ENCODE assay signal across 8 mouse cellular contexts in the genomic region with DNA sequence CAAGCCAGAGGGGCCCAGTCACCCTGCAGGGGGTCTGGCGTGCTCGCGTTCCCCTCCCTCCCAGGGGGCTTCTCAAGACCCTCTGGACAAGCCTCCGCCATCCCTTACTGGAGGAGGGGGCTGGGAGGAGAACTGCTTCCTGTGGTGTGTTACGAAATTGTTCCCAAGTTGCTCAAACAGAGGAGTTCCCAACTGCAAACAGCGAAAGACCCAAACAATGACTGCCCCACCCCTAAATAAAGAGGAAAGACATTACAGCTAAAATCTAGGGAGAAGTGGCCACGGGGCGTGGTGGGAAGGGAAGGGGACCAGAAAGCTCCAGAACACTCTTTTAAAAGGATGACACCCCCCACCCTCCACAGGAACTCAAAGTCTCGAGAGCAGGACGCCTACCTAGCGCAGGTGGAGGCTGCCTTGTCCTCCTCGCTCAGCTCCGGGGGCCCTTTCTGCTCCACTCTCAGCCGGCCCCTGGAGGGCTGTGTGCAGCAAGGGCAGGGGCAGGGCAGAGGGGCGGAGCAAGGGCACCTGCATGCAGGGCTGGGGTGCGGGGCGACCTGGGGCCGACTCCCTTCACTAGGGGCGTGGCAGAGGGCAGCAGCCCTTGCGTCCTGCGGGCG. TPM values are rescaled to one million over a fixed set of nuclear protein-coding genes. Genes with fewer than 3 reads are reported as not detected.
A peak's percentile ranks its signal among the peaks of the same experiment; 100 is the strongest.
DNase-seq lines count a peak whose midpoint lies in the region; ATAC-seq and TF ChIP-seq lines count a peak whose summit lies in the region.

No protein-coding gene starts in this region.

- H3K4me1 ChIP-seq in G1E (ENCODE audit: insufficient read depth, low read depth, low read length): peaks cover 72% of the 10 kb centered on the region
- H3K4me1 ChIP-seq in heart, embryonic 10.5 days: peaks cover 63% of the 10 kb centered on the region
- peaks cover 81% of the 10 kb centered on the region for H3K4me1 ChIP-seq in limb, embryonic 13.5 days
- peaks cover 55% of the 10 kb centered on the region for H3K4me1 ChIP-seq in midbrain, embryonic 11.5 days (ENCODE audit: control insufficient read depth, insufficient read depth, low read length)

- no peaks in the 10 kb centered on the region for H3K9me3 ChIP-seq in G1E (replicated peaks)
- no peaks in the 10 kb centered on the region for H3K9me3 ChIP-seq in heart, embryonic 10.5 days
- H3K9me3 ChIP-seq in limb, embryonic 13.5 days: no peaks in the 10 kb centered on the region
- no peaks in the 10 kb centered on the region for H3K9me3 ChIP-seq in midbrain, embryonic 11.5 days (ENCODE audit: control insufficient read depth, low read length)

- H3K36me3 ChIP-seq in G1E (replicated peaks): peaks cover 52% of the 10 kb centered on the region
- no peaks in the 10 kb centered on the region for H3K36me3 ChIP-seq in heart, embryonic 10.5 days
- H3K36me3 ChIP-seq in limb, embryonic 13.5 days: peaks cover 29% of the 10 kb centered on the region
- H3K36me3 ChIP-seq in midbrain, embryonic 11.5 days (ENCODE audit: control insufficient read depth, insufficient read depth, low read length): no peaks in the 10 kb centered on the region

- H3K27ac ChIP-seq in heart, embryonic 10.5 days: peak overlapping the region; percentile 82
- H3K27ac ChIP-seq in limb, embryonic 13.5 days: peak overlapping the region; percentile 33; the same call in 1 of the 2 replicates
- no peak overlapping the region for H3K27ac ChIP-seq in midbrain, embryonic 11.5 days (ENCODE audit: low read depth, low read length)

- peak overlapping the region; percentile 76 for H3K4me3 ChIP-seq in G1E (ENCODE audit: low read depth, low read length)
- H3K4me3 ChIP-seq in heart, embryonic 10.5 days: peak overlapping the region; percentile 53
- H3K4me3 ChIP-seq in limb, embryonic 13.5 days: peak overlapping the region; percentile 24
- peak overlapping the region; percentile 14 for H3K4me3 ChIP-seq in midbrain, embryonic 11.5 days (ENCODE audit: low read depth, low read length)

- peak; percentile 33 to 39 for DNase-seq in cerebellum, postnatal 14 days
- DNase-seq in cerebellum, adult 9-10 months: no peak
- peak; percentile 83 for DNase-seq in G1E (ENCODE audit: low spot score)
- peak; percentile 92 for DNase-seq in heart, embryonic 10.5 days (ENCODE audit: low spot score)
- DNase-seq in midbrain, embryonic 11.5 days (ENCODE audit: low spot score, missing footprints): peak; percentile 96
- DNase-seq in thymus, adult 18-20 months: peak; percentile 27 to 51
- DNase-seq in right cerebral cortex, postnatal 36 days (ENCODE audit: low spot score in 2 of 2): no peak

- 2% methylated on average over 22 of the region's 22 CpGs for WGBS in heart, embryonic 10.5 days
- WGBS in limb, embryonic 13.5 days: 16% methylated on average over 22 of the region's 22 CpGs
- WGBS in midbrain, embryonic 11.5 days: 1% methylated on average over 20 of the region's 22 CpGs

- no peaks in the 10 kb centered on the region for H3K27me3 ChIP-seq in G1E (ENCODE audit: insufficient read depth, low read length)
- H3K27me3 ChIP-seq in heart, embryonic 10.5 days (ENCODE audit: insufficient read depth, poor library complexity, severe bottlenecking): peaks cover 95% of the 10 kb centered on the region
- H3K27me3 ChIP-seq in limb, embryonic 13.5 days: peaks cover 60% of the 10 kb centered on the region
- peaks cover 83% of the 10 kb centered on the region for H3K27me3 ChIP-seq in midbrain, embryonic 11.5 days (ENCODE audit: control insufficient read depth, insufficient read depth, low read length)

- H3K4me2 ChIP-seq in limb, embryonic 13.5 days (replicated peaks): peak overlapping the region; percentile 49
- H3K4me2 ChIP-seq in midbrain, embryonic 11.5 days: peak overlapping the region; percentile 26; the same call in 1 of the 2 replicates

- peak overlapping the region; percentile 61 for H3K9ac ChIP-seq in limb, embryonic 13.5 days
- H3K9ac ChIP-seq in midbrain, embryonic 11.5 days (ENCODE audit: low read length): peak overlapping the region; percentile 27; the same call in 1 of the 2 replicates

- TF ChIP-seq CTCF in G1E (IDR thresholded peaks at IDR 0.05; ENCODE audit: low read depth, low read length): no peak

- peak; percentile 30 for ATAC-seq in G1E (ENCODE audit: extremely low read depth, insufficient number of reproducible peaks, low FRiP score, poor library complexity, severe bottlenecking)
- ATAC-seq in limb, embryonic 13.5 days (ENCODE audit: low FRiP score, low read depth): no peak
- no peak for ATAC-seq in midbrain, embryonic 11.5 days (ENCODE audit: low FRiP score)

RNA-seq across cellular contexts. Expression of a gene that starts 6.1 kb away (rescaled TPM):
- 136 and 138 TPM in 2 replicates for total RNA-seq in G1E (2014; fragmentation: Nextera tagmentation)
- 81.2 and 95.6 TPM in 2 replicates for total RNA-seq in G1E (2017)
- polyA plus RNA-seq in G1E (2012): 550 and 561 TPM in 2 replicates
- polyA plus RNA-seq in heart, embryonic 10.5 days (2016; fragmentation: Nextera tagmentation; extraction: Ambion mirVana): 18.5 and 19.3 TPM in 2 replicates
- polyA plus RNA-seq in limb, embryonic 13.5 days (2015; fragmentation: Nextera tagmentation; extraction: Ambion mirVana): 4.1 and 4.9 TPM in 2 replicates
- polyA plus RNA-seq in midbrain, embryonic 11.5 days (2014; fragmentation: Nextera tagmentation; extraction: Ambion mirVana): 5.1 and 6.5 TPM in 2 replicates

RNA-seq across cellular contexts. Expression of a gene that starts 15.4 kb away (rescaled TPM):
- total RNA-seq in G1E (2014; fragmentation: Nextera tagmentation) (39.9 and 54.3 TPM in 2 replicates), G1E (2017) (11.0 and 11.3 TPM in 2 replicates)
- 35.2 and 42.7 TPM in 2 replicates for polyA plus RNA-seq in G1E (2012)
- polyA plus RNA-seq in heart, embryonic 10.5 days (2016; fragmentation: Nextera tagmentation; extraction: Ambion mirVana): 2.1 and 3.2 TPM in 2 replicates
- polyA plus RNA-seq in limb, embryonic 13.5 days (2015; fragmentation: Nextera tagmentation; extraction: Ambion mirVana): 7.1 and 9.8 TPM in 2 replicates
- 1.6 and 1.9 TPM in 2 replicates for polyA plus RNA-seq in midbrain, embryonic 11.5 days (2014; fragmentation: Nextera tagmentation; extraction: Ambion mirVana)

RNA-seq across cellular contexts. Expression of a gene that starts 19.7 kb away (rescaled TPM):
- total RNA-seq in G1E (2014; fragmentation: Nextera tagmentation): 120 and 125 TPM in 2 replicates
- total RNA-seq in G1E (2017): 48.1 and 54.5 TPM in 2 replicates
- 207 and 224 TPM in 2 replicates for polyA plus RNA-seq in G1E (2012)
- polyA plus RNA-seq in heart, embryonic 10.5 days (2016; fragmentation: Nextera tagmentation; extraction: Ambion mirVana): 22.2 and 25.0 TPM in 2 replicates
- polyA plus RNA-seq in limb, embryonic 13.5 days (2015; fragmentation: Nextera tagmentation; extraction: Ambion mirVana): 15.0 and 15.2 TPM in 2 replicates
- 18.6 and 21.4 TPM in 2 replicates for polyA plus RNA-seq in midbrain, embryonic 11.5 days (2014; fragmentation: Nextera tagmentation; extraction: Ambion mirVana)

RNA-seq across cellular contexts. Expression of a gene that starts 21.3 kb away (rescaled TPM):
- 63.3 and 64.9 TPM in 2 replicates for total RNA-seq in G1E (2014; fragmentation: Nextera tagmentation)
- total RNA-seq in G1E (2017): 68.2 and 96.4 TPM in 2 replicates
- polyA plus RNA-seq in G1E (2012): 244 and 260 TPM in 2 replicates
- 59.8 and 64.6 TPM in 2 replicates for polyA plus RNA-seq in heart, embryonic 10.5 days (2016; fragmentation: Nextera tagmentation; extraction: Ambion mirVana)
- 70.8 and 72.7 TPM in 2 replicates for polyA plus RNA-seq in limb, embryonic 13.5 days (2015; fragmentation: Nextera tagmentation; extraction: Ambion mirVana)
- 39.9 and 45.6 TPM in 2 replicates for polyA plus RNA-seq in midbrain, embryonic 11.5 days (2014; fragmentation: Nextera tagmentation; extraction: Ambion mirVana)

RNA-seq across cellular contexts. Expression of a gene that starts 44.7 kb away (rescaled TPM):
- total RNA-seq in G1E (2014; fragmentation: Nextera tagmentation): 60.5 and 64.9 TPM in 2 replicates
- total RNA-seq in G1E (2017): 43.1 and 48.5 TPM in 2 replicates
- 112 and 119 TPM in 2 replicates for polyA plus RNA-seq in G1E (2012)
- polyA plus RNA-seq in heart, embryonic 10.5 days (2016; fragmentation: Nextera tagmentation; extraction: Ambion mirVana): 71.6 and 103 TPM in 2 replicates
- 71.9 and 73.0 TPM in 2 replicates for polyA plus RNA-seq in limb, embryonic 13.5 days (2015; fragmentation: Nextera tagmentation; extraction: Ambion mirVana)
- 49.9 and 52.9 TPM in 2 replicates for polyA plus RNA-seq in midbrain, embryonic 11.5 days (2014; fragmentation: Nextera tagmentation; extraction: Ambion mirVana)

Comparison
In these comparisons a context has a peak if more than half of its experiments do, and no peak if none do; other contexts are left out.
1. DNase-seq: peak in cerebellum, postnatal 14 days (2 of 2), G1E (single experiment), heart, embryonic 10.5 days (single experiment), midbrain, embryonic 11.5 days (single experiment) and thymus, adult 18-20 months (2 of 2); none in cerebellum, adult 9-10 months (single experiment) and right cerebral cortex, postnatal 36 days (0 of 2).
2. H3K4me3 ChIP-seq: peak in every context shown above with its lines; median percentile 76 in G1E; 53 in heart, embryonic 10.5 days; 24 in limb, embryonic 13.5 days; 14 in midbrain, embryonic 11.5 days.
3. RNA of a gene that starts 6.1 kb away (polyA plus RNA-seq): 550 to 561 TPM in G1E; 18.5 to 19.3 TPM in heart, embryonic 10.5 days, 5.1 to 6.5 TPM in midbrain, embryonic 11.5 days and 4.1 to 4.9 TPM in limb, embryonic 13.5 days; every median in the first group is over 10 times any median in the second.